Mouse (Mus musculus): ENCODE data around the gene Sema4a. TPM values are rescaled to one million over a fixed set of nuclear protein-coding genes. Genes with fewer than 3 reads are reported as not detected.

Gene Sema4a
- total RNA-seq, 1 experiment from 2014 or later: 6.2 TPM

DNA sequence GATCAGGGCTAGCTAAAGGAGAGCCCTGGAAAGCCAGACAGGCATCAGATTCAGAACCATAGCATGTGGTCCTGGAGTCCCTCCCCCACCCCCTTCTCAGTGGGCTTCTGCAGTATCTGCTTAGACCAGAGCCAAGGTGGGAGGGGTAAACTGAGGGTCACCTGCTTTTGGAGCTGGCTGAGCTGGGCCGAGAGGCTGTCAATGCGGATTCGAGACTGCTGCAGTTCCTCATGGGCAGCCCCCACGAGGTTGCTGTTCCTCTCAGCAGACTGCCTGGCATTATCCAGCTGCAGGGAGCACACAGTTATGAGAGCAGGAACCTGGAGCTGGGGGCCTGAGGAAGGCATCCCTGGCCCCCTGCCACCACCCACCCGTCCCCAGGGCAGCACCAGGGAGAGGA, 25.1 kb upstream of the Sema4a start:
- no peak for DNase-seq

DNA sequence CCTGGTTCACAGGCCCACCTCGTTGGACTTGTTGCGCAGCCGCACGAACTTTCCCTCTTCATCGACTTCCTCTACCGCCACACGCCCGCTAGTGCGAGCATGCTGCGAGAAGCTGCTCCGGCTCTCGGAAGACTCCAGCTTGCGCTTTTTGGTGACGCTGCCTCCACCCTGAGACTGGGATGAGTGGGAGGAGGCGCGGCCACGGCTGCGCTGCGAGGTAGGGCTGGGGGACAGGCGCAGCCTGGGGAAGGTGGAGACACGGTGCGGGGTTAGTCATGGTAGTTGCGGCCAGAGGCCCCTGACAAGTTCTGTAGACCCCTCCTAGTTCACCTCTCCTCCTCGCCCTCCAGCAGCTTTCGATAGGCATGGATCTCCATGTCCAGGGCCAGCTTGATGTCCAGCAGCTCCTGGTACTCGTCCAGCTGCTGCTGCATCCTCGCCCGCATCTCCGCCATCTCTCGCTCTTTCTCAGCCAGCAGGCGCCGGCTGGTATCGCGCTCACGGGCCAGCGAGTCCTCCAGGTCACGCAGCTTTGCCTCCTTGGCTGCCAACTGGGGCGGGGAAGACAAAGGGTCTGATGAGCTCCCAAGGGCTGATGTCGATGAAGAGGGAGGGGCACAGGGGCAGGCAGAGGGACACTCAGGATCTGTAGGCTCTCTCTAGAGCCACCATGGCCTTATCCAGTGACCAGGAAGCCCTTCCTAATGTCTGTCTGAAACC, 23.8 kb upstream of the Sema4a start:
- DNase-seq: no peak

DNA sequence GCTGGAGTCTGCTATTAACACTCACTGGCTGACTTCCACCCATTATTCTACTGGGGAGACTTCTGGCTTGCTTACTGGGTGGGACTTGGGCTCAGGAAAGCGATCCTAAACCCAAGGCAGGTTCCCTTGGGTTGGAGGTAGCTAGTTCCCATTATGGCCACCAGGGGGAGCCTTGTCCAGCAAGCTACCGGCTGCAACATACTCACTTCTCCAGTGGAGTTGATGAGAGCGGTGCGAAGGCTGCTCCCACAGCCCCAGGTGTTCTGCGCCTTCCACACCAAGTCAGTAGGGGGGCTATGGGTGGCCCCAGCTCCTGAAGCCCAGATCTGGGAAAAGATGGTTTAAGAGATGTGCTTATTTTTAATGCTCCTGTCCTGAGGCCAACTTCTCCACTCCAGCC, 22.6 kb upstream of the Sema4a start:
- peak; percentile 76 for DNase-seq

DNA sequence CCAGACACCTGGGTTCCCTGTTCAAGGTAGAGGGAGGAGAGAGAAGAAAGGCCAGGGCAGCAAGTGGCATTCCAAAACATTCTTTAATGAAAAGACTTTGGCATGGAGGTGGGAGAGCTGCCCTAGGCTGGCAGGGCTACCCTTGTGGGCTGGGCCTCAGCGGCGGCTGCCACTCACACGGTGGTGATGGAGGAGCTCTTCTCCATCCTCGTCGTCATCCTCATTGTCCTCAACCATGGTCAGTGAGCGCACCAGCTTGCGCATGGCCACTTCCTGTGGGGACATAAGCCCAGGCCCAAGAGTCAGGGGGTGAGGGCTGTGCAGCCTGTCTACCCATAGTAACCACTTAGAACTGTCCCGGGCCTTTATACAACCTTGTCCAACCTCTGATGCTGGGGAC, 22.2 kb upstream of the Sema4a start:
- no peak for DNase-seq

DNA sequence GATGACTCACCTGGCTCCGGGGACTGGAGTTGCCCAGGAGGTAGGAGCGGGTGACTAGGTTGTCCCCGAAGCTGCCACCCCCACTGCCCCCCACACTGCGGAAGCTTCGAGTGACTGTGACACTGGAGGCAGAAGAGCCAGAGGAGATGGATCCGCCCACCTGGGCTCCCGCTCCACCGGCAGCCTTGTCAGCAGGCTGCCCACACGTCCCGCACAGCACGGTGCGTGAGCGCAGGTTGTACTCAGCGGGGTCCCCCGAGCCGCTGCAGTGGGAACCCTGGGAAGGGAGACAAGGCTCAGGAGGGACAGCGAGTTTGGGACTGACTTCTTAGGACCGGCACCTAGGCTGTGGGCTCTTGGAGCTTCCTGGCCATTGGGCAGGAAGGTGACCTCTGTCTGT, 21.4 kb upstream of the Sema4a start:
- no peak for DNase-seq

DNA sequence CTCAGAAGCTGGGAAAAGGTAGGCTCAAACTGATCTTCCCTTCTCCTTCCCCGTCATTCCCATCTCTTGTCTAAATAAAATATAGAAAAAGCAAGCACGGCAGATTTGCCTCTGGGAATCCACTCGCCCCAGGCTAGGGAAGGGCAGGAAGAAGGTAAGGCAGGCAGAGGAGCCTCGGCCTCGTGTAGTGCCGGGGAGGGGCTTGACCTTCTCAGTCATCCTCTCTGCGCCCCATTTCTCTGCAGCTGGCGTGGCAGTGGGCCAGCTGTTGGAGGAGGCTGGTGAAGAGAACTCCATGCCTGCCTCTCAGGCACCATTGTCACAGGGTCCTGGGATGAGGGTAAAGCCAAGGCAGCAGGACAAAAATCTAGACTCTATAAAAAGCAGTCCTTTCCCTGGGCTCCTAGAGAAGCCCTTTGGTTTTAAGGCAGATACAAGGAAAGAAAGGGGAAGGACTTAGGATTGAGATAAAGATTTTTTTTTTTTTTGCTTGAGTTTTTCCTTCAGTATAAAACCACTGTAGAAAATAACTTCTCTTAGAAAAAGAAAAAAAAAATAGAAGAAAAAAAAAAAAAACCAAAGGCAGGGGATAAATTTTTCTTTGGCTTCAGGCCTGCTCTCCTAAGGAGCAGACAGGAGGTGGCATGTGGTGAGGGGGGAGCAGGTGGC, 20.5 kb upstream of the Sema4a start:
- no peak for DNase-seq

DNA sequence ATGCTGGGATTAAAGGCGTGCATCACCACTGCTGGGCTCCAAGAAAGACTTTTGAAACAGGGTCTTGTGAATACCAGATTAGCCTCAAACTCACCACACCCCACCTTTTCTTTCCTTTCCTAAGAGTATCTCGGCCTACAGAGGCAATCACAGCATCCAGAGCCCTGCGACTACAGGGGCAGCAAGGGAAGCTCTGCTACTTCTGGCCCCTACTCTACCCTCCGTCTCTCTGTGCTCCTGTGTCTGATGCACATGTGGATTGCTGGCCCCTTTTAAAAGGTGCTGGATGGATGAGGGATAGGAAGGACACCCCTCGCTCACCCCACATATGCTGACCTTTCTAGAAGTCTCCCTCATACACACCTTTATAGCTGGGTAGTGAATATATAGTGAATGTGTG, 19.7 kb upstream of the Sema4a start:
- no peak for DNase-seq

DNA sequence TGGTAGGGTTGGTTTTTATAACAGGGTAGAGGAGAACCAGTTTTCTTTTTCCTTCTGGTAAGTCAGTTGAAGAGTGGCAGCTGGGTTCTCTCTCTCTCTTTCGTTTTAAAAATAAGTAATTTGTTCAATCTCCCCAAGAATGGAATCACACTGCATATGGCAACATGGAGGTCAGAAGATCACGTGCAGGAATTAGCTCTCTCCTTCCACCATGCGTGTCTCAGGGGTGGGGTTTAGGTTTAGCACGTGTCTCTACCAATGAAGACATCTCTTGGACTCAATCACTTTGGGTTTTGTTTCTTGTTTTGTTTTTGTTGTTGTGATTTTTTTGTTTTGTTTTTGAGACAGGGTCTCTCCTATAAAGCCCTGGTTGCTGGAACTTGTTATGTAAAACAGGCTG, 18.8 kb upstream of the Sema4a start:
- DNase-seq: no peak

DNA sequence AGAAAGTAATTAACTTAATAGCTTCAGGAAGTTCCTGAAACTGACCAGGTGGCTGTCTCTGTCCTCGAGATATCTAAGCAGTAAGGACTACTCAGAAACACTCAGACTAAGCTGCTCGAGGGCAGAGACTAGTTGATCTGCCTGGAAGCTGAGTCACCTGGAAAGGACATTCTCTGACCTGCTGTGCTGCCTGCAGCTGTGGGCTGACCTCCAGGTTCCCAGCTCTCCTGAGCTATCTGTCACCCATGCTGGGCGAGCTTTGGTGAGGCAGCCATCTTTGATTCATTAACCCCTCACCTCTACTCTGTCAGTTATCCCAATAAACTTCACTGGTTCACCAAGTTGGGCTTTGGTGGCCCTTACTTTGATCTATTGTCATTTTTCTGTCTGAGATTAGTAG, 18.2 kb upstream of the Sema4a start:
- DNase-seq: no peak

DNA sequence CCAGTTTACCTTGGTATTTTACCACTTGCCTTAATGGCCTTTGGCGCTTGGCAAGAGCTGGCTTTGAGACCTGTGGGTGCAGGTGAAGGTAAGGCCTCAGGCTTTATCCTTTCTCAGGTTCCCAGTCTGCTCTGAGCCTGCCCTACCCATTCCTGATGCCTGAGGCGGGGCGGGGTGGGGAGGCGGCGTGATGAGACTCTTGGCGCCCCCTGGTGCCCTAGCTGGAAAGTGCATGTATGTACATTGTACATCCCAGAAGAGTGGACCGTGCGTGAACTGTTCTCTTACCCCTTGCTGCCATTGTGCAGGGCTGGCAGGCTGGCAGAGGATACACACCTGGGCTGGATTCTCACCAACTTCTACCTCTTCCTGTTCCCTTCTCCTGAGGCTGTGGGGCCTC, 16.8 kb upstream of the Sema4a start:
- DNase-seq: peak; percentile 85

DNA sequence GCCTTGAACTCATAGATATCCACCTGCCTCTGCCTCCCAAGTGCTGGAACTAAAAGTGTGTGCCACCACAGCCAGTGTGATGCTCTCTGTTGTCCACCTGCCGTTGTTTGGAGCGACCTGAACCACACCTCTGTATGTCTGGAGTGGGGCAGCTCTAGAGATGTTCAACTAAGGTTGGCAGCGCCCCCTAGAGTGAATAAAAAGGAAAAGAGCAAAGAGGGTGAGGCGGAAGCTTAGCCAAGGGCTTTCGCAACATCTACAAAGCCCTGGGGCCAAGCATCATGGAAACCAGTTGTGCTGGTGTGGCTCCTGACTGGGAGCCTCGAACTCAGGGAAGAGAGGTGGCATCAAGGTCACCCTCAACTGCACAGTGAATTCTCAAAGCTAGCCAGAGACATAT, 15.4 kb upstream of the Sema4a start:
- no peak for DNase-seq

DNA sequence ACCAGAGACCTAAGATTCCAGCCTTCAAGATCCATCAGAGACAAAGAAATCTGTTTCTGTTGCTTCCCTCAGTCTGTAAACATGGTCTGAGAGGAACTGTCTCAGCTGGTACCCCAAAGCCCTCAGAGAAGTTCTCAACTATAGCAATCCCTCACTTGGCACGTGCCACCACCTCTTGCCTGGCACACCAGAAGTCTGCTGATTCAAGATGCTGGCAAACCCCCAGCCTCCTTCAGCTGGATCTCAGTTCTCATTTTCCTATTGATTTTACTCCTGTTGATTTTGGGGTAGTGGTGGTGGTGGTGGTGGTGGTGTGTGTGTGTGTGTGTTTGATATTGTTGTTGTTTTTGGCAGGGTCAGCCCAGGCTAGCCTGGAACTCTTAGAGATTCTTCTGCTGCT, 12.6 kb upstream of the Sema4a start:
- no peak for DNase-seq

DNA sequence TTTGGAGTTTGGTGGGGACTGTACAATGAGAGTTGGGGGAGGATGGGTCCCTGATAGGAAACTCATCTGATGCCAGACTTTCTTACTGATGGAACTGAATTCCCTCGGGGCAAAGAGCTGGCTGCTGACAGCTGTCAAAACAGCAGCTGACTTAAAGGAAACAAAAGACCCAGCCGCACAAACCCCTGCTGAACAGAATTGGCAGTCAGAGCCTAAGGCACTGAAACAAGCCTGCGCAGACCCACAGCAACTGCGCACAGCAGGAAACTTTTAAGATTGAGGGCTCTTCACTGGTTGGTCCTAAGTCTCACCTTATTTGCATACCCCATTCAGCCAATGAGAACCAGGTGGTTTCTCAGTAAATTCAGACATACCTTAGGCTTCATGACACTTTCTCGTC, 12.0 kb upstream of the Sema4a start:
- DNase-seq: no peak

DNA sequence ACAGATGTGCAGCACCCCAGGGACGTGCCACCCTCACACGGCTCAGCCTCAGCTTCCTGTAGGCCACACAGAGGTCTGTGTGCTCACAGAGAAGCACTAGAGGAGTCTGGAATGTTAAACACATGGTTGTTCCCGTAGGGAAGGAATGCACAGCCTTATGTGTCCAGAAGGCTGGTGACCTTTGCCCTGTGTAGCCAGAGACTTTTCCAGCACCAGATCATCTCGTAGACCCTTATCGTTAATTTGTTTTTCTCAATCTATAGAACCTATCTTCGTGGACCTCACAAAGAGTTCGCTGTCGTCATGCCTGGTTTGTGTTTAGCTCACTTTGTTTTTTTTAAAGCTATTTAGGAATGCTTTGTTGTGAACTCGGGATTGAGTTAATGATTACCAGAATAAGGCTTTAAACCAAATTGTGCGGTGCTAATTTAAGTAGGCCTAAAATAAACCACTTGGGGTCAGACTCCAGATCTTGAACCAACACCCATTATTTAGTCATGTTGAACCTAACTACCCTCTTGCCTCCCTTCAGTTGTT, 10.0 kb upstream of the Sema4a start:
- no peak for DNase-seq

DNA sequence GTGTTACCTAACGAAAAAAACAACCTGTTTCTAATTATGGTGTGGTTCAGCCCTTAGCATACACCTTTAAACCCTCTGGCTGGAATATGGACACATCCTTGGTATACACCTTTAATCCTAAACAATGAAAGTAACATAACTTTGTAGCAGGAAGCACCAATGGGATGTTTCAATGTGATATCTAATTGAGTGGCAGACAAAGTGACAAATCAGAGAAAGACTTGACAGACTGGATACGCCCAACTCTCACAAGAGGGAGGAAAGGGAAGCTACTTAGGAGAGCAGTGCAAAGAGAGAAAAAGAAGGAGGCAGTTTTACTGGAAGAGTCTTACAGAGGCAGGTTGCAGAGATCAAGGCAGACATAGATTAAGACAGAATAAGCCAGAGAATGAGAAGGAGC, 8.5 kb upstream of the Sema4a start:
- DNase-seq: no peak

DNA sequence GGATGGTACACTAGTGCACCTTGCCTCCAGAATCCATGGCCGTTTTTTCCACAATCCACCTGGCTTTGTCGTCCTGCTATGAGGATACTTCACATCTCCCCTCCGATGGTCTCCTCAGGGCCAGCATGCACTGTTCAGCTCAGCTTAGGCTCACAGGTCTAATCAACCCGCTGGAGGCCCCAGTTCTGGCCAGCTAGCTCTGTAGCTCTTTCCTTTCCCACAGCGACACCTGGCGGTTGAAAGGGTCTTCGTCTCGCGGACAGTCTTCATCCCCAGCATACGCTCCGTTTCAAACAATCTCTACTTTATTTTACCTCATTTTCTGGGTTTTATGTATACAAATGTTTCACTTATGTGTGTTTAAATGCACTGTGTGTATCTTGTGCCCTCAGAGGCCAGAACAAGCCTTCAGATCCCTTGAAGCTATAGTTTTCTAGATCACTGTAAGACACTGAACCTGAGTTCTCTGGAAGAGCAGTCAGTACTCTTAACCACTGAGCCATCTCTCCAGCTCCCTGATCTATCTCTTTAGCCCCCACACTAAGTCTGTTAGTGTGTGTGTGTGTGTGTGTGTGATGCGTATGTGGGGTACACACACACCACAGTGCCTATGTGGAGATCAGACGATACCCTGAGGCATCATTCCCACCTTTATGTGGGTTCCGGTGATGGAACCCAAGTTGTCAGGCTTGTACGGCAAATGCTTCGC, 6.3 kb upstream of the Sema4a start:
- peak; percentile 93 for DNase-seq

DNA sequence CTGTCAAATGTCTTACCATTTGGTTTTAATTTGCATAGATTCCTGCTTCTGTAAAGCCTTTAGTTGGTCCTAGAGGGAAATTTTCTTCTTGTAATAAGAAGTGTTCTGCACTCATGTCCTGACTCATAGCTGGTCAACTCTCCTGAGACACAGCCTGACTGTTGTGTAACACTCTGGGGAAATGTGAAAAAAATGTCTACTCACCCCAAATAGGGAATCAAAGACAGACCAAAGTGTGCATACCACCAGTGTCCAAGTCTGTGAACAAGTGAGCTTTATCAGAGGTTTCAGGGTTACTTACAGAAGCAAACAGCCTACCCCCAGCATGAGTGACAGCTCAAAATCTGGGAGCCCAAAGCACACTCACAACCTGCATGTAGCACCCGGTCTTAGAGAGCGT, 4.1 kb upstream of the Sema4a start:
- DNase-seq: no peak

DNA sequence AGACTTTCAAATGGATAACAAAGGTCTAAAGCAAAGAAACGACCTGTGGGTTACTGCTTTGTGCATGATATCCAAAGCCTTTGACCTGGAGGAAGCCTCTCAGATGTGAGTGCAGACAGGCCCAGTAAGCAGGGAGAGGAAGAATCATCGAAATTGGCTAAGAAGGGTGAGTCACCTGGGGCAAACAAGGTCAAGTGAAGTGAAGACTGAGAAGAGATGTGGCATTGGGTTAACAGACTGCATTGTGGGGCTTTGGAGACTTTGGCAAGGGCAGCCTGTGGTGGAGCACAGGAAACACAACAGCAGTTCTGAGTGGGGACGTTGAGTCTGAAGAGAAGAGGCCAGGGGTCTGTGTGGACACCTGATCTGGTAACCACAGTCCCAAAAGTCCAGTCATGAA, 3.4 kb upstream of the Sema4a start:
- DNase-seq: no peak

DNA sequence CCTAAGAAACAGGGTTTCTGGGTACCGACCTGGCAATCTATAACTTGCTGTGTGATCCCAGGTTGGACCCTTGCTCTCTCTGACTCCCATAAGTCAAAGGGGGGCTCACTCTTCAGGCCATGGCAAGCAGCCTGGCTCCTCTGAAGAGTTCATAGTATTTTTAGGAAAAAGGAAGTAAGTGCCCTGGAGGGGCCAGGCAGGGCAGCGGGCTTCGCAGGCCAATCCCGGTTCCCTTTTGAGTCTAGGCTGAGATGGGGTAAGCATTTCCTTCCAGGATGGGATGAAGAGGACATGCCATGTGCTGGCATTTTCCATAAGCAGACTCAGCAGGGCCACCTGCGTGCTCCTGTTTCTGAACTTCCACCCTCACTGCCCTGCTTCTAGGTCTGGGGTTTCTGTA, 953 bp downstream of the Sema4a start:
- no peak for DNase-seq

DNA sequence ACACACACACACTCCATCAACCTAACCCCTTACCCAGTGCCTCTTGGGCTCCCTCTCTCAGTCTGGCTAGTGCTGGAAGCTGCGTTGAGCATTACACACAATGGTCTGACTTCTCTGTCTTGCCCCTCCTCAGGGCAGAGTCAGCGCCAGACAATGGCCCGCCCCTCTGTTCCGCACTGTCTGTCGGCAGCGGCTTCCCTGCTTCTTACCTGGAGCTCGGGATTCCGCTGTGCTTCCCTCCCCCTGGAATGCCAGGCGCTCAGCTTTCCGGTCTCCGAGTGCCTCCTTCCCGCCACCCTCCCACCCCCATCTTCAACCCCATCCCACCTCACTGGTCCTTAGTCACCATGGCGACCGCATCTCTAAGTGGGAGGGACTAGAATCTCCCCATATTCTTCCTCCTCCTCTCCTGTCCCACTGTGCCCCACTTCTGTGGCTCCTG, 2.2 kb downstream of the Sema4a start:
- DNase-seq: no peak

DNA sequence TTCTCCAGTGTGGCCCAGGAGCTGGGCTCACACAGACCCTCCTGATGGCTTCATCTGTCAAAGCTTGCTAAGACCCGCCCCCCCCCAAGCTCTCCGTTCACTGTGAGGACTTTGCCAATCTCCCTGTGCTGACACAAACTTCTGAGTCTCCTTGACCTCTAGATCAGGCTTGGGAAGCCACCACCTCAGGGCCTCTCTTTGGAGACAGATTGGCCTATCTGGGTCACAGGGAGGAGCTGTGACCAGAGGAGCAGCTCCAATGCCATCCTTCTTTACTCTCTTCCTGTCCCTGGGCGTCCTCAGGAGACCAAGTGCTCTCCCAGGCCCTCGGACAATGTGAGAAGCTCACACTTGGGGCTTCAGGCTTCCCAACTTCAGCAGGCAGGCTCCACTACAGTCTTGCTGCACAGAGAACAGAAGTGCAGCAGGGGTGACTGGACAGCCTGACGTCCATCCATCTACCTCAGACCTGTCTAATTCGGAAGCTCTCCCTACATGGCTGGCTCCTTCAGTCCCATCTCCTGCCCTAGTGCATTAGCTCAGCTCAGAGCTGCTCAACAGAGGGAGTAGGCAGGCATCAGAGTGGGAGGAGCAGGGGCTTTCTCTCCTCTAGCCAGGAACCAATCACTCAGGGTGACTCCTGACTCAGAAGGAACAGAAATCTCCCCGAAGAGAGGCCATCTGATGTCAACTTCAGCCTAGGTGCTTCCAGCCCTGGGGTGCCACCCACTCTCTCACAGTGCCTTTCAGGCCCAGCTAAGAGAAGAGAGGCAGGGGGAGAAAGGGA, 4.0 kb downstream of the Sema4a start:
- no peak for DNase-seq

DNA sequence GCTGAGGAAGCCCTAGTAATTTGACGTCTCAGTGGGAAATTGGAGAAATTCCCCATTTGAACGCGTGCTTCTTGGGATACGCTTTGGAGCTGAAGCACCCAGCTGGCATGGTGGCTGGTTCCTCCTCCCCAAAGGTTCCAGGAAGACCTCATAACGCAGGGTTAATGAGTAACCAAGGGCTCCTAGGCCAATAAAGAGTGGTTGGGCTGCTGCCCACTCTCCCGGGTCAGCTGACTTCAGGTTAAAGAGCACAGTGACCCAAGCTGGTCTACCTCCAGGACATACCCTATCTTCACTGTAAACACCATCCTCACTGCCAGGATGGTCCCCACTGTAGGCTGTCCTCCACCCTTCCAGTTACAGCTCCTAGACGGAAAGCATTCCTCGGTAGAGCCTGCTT, 4.7 kb downstream of the Sema4a start:
- no peak for DNase-seq
